ENCODE assay signal across 9 mouse cellular contexts in the genomic region with DNA sequence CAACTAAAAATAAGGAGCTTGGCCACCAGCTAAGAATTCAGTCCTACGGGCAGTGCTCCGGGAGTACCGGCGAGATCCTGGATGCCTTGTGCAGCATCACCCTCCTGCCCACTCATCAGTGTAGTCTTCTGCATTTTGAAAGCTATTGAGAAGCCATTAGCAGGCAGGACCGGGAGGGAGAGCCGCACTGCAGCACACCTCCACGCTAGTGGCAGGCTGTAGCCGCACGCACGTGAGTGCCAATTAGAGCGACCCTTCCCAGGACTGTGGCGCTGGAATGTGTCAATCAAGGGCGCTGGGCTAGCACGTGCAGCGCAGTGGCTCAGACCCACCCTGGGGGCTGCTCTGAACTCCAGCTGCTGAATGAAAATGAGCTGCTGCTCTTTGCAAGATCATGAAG.
DNase-seq lines count a peak whose midpoint lies in the region; ATAC-seq lines count a peak whose summit lies in the region.
"Had no signal": no experiment of that assay in that cellular context is flagged by ENCODE, and none has a peak within 500 bp of the region (broad histone marks: within the 10 kb centered on the region; RNA-seq: fewer than 3 reads in every experiment).

No protein-coding gene starts in this region.

- H3K4me1 ChIP-seq in embryonic facial prominence, embryonic 14.5 days (ENCODE audit: control insufficient read depth, insufficient read depth, low read length), result no peaks in the 10 kb centered on the region
- peaks cover 9% of the 10 kb centered on the region for H3K4me1 ChIP-seq in hindbrain, embryonic 13.5 days (replicated peaks)
- H3K4me1 ChIP-seq in neural tube, embryonic 12.5 days, result peaks cover 6% of the 10 kb centered on the region; the same call in 1 of the 2 replicates

- H3K4me2 ChIP-seq in embryonic facial prominence, embryonic 14.5 days (ENCODE audit: low read depth, low read length), result no peak overlapping the region; the same call in 1 of the 2 replicates
- H3K4me2 ChIP-seq in hindbrain, embryonic 13.5 days, result peak overlapping the region; percentile 52
- H3K4me2 ChIP-seq in neural tube, embryonic 12.5 days (replicated peaks), result peak overlapping the region; percentile 53
- H3K4me2 ChIP-seq: limb, embryonic 15.5 days had no signal

- H3K27me3 ChIP-seq in embryonic facial prominence, embryonic 14.5 days (replicated peaks; ENCODE audit: control insufficient read depth, insufficient read depth, low read length), result peaks cover 4% of the 10 kb centered on the region; the same call in 1 of the 2 replicates
- H3K27me3 ChIP-seq in hindbrain, embryonic 13.5 days, result 0 out of 2 replicates have a peak, but pooled peaks cover 5% of the 10 kb centered on the region
- H3K27me3 ChIP-seq in neural tube, embryonic 12.5 days (replicated peaks), result no peaks in the 10 kb centered on the region

- H3K4me3 ChIP-seq in embryonic facial prominence, embryonic 14.5 days (ENCODE audit: low read depth, low read length), result no peak overlapping the region
- peak overlapping the region; percentile 26 for H3K4me3 ChIP-seq in hindbrain, embryonic 13.5 days
- no peak overlapping the region for H3K4me3 ChIP-seq in neural tube, embryonic 12.5 days
- H3K4me3 ChIP-seq: limb, embryonic 15.5 days had no signal

- H3K27ac ChIP-seq in embryonic facial prominence, embryonic 14.5 days (replicated peaks; ENCODE audit: low read depth, low read length), result no peak overlapping the region
- H3K27ac ChIP-seq in hindbrain, embryonic 13.5 days, result no peak overlapping the region
- H3K27ac ChIP-seq in neural tube, embryonic 12.5 days, result no peak overlapping the region
- H3K27ac ChIP-seq: limb, embryonic 15.5 days had no signal

- H3K36me3 ChIP-seq in embryonic facial prominence, embryonic 14.5 days (ENCODE audit: control insufficient read depth, insufficient read depth, low read length), result no peaks in the 10 kb centered on the region
- H3K36me3 ChIP-seq in hindbrain, embryonic 13.5 days, result no peaks in the 10 kb centered on the region
- H3K36me3 ChIP-seq in neural tube, embryonic 12.5 days, result no peaks in the 10 kb centered on the region
- H3K36me3 ChIP-seq: limb, embryonic 15.5 days had no signal

- 2% methylated on average over 15 of the region's 15 CpGs for WGBS in embryonic facial prominence, embryonic 14.5 days
- 1% methylated on average over 15 of the region's 15 CpGs for WGBS in hindbrain, embryonic 13.5 days
- 4% methylated on average over 15 of the region's 15 CpGs for WGBS in neural tube, embryonic 12.5 days

- no peak overlapping the region for H3K9ac ChIP-seq in embryonic facial prominence, embryonic 14.5 days (ENCODE audit: low read depth, low read length)
- H3K9ac ChIP-seq in hindbrain, embryonic 13.5 days, result peak overlapping the region; percentile 9
- H3K9ac ChIP-seq in neural tube, embryonic 12.5 days, result no peak overlapping the region
- H3K9ac ChIP-seq: limb, embryonic 15.5 days had no signal

- peak; percentile 3 for DNase-seq in heart, adult 8-10 months (ENCODE audit: low spot score)
- DNase-seq in heart, postnatal 36 days, result no peak
- DNase-seq in embryonic facial prominence, embryonic 14.5 days (ENCODE audit: low spot score), result peak; percentile 20
- no peak for DNase-seq in c-Kit-positive CD71-positive TER-119-positive erythroid progenitor cells, embryonic 14.5 days (ENCODE audit: low spot score)
- DNase-seq in kidney, postnatal 25 days, result no peak
- no peak for DNase-seq in adrenal gland, adult 8-10 months

- H3K9me3 ChIP-seq in embryonic facial prominence, embryonic 14.5 days (ENCODE audit: control insufficient read depth, low read length), result no peaks in the 10 kb centered on the region
- H3K9me3 ChIP-seq in hindbrain, embryonic 13.5 days, result no peaks in the 10 kb centered on the region
- no peaks in the 10 kb centered on the region for H3K9me3 ChIP-seq in neural tube, embryonic 12.5 days
- H3K9me3 ChIP-seq: limb, embryonic 15.5 days had no signal

- intact Hi-C loops in heart, postnatal 36 days (cut with DNase I), result no loop called here

- 0 out of 2 replicates have a peak, but pooled peaks have one; percentile 57 for ATAC-seq in embryonic facial prominence, embryonic 14.5 days (ENCODE audit: low read depth)
- ATAC-seq in hindbrain, embryonic 13.5 days (ENCODE audit: low FRiP score), result peak; percentile 86
- ATAC-seq in neural tube, embryonic 12.5 days (ENCODE audit: low FRiP score, low read depth), result peak; percentile 58; the same call in 1 of the 2 replicates

Comparison
In these comparisons a context has a peak if more than half of its experiments do, and no peak if none do; other contexts are left out.
1. DNase-seq: peak in heart, adult 8-10 months (single experiment) and embryonic facial prominence, embryonic 14.5 days (single experiment); none in heart, postnatal 36 days (0 of 2), c-Kit-positive CD71-positive TER-119-positive erythroid progenitor cells, embryonic 14.5 days (single experiment), kidney, postnatal 25 days (0 of 2) and adrenal gland, adult 8-10 months (single experiment).
2. Peak in every context shown above with its lines, with median percentiles within 50 percentile points of each other: ATAC-seq.